Mouse (Mus musculus) frontal cortex, adult 2 months (tissue): ENCODE data around the gene Tktl2. TPM values are rescaled to one million over a fixed set of nuclear protein-coding genes. Genes with fewer than 3 reads are reported as not detected.

ENCODE experiments used
- DNase-seq, 2 experiments: peaks; one replicate each; pipeline ENCODE4 v3.0.0; 2022; ENCODE audit warnings: low spot score in 1 of 2; ENCODE audit errors: extremely low spot score in 1 of 2
- polyA plus RNA-seq: library from polyadenylated mRNA; depleted of rRNA; stranded (reverse); fragments of >200 nt; gene quantifications from 2 replicates; pipeline ENCODE4 v1.2.3, GENCODE M21; 2012; rRNA removed

Gene Tktl2
- polyA plus RNA-seq = 0.04 and 0.08 TPM in 2 replicates

DNA sequence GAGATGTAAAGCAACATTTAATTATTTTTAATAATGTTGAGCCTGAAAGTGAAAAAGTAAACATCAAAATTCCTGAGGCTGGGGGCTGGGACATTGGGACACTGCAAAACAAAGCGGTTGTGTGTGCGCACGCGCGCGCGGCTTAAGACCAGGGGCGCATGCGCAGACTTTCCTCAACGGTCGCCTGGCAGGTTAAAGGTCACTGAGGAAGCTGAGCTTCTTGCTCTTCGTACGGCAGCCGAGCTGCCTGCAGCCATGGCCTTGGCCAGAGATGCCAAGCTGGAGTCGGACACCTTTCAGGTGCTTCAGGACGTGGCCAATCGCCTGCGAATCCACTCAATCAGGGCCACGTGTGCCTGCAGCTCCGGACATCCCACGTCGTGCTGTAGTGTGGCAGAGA is at the start of gene Tktl2:
Gene Tktl2, plus strand, starts transcription at position 220 of the 400 bp plus-strand sequence.
- DNase-seq = no peak

GRCm38 (mm10) chr8:66469821-66470220 is 41.7 kb upstream of the Tktl2 start:
- no peak for DNase-seq

GRCm38 (mm10) chr8:66476880-66477279 is 34.7 kb upstream of the Tktl2 start:
- no peak for DNase-seq

DNA sequence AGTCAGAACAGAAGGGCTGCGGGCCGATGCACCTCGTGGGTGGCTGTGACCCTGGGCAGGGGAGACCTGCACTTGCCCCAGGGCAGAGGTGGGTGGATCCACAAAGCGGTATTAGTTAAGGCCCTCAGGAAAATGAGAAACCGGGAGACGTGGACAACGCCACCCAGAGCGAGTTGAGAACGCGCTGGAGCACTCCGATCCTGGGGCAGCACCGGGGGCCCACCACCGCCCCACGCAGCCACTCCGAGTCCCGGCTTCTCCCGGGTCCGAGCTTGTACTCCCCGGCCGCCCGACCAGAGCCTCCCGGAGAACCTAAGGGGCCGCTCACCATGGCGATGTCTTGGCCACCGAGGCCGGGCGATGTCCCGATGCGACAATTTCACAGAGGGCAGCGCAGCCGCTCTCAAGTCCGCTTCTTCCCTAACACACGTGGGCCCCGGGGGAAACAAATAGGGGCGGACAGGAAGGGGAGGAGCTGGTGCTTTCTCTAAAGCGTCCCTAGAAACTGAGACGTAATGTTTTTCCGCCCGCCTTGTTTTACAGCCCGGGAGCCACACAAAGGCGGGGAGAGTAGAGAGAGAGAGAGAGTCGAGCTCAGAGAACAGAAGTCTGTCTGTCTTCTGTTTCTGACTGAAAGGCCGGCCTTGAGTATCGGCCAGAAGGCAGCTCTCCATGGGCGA is 25.3 kb upstream of the Tktl2 start, which contains the start of gene Tma16:
Gene Tma16, minus strand, starts transcription at position 447 of the 680 bp plus-strand sequence.
- peak; percentile 56 to 89 for DNase-seq

- no peak for DNase-seq
These were observed 23.0 kb upstream of the Tktl2 start for GRCm38 (mm10) chr8:66488556-66488955.

- no peak for DNase-seq
These were observed 20.9 kb upstream of the Tktl2 start for GRCm38 (mm10) chr8:66490624-66491023.

GRCm38 (mm10) chr8:66494496-66494895 is 17.1 kb upstream of the Tktl2 start:
- no peak for DNase-seq

- DNase-seq = peak; percentile 41 to 92
These were observed 15.8 kb upstream of the Tktl2 start for GRCm38 (mm10) chr8:66495726-66496125.

DNA sequence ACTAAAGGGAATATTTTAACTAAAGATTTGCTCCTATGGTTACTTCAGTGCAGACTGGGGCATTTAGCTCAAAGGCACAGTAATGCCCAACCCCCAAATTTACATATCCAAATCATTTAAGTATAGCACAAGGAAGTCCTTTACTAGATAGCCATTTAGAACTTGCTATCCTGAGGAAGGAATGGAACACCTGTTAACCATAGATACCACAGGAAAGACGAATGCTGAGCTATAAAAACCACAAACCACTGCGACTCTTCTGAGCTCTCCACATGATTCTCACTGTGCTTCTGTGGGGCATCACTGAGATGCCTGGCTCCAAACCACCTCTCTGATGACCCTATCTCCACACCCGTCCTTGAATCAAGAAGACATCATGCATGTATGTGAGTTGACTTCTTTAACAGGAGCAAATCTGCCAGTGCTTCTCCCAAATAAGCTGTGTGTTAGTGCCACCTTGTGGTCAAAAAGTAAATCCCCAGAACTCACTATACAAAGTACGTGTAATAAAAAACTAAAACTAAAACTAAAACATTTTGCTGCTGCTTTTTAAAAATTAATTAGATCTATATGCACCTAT is 14.5 kb upstream of the Tktl2 start:
- peak in 1 of 2 experiments; percentile 83 for DNase-seq

GRCm38 (mm10) chr8:66503381-66503780 is 8.2 kb upstream of the Tktl2 start:
- DNase-seq = no peak

- DNase-seq = no peak
These were observed 7.6 kb downstream of the Tktl2 start for GRCm38 (mm10) chr8:66519149-66519548.

- no peak for DNase-seq
These were observed 9.0 kb downstream of the Tktl2 start for GRCm38 (mm10) chr8:66520576-66520975.

GRCm38 (mm10) chr8:66550092-66550491 is 38.5 kb downstream of the Tktl2 start:
- no peak for DNase-seq

Other genes starting within 250 kb of the Tktl2 start
- 9.4 and 9.8 TPM in 2 replicates for gene Tma16, start 25.2 kb upstream of the Tktl2 start, polyA plus RNA-seq
- 4.2 and 6.5 TPM in 2 replicates for gene Npy5r, start 176.4 kb downstream of the Tktl2 start, polyA plus RNA-seq
- 19.6 and 22.5 TPM in 2 replicates for gene Npy1r, start 185.4 kb downstream of the Tktl2 start, polyA plus RNA-seq